Mouse (Mus musculus) midbrain, embryonic 14.5 days (tissue): Measurements from ENCODE around the gene Bbx. TPM values are rescaled to one million over a fixed set of nuclear protein-coding genes. Genes with fewer than 3 reads are reported as not detected.

Experiments used
- ATAC-seq: fragments of 200-750 bp; cut with Nextera tagmentation; 2 replicates; pipeline ENCODE4 v1.8.0; 2017; ENCODE audit warnings: moderate number of reproducible peaks, moderate library complexity; ENCODE audit not compliant: low FRiP score, low TSS enrichment
- DNase-seq: peaks from one replicate; pipeline ENCODE4 v3.0.0-alpha.2; 2015
- H3K27ac ChIP-seq: fragments of 300-500 bp; sonication (generic); replicated peaks from 2 replicates; pipeline ENCODE4 v1.5.1; 2014; ENCODE audit warnings: mild to moderate bottlenecking, low read depth, low read length, moderate library complexity
- H3K27me3 ChIP-seq: fragments of 300-500 bp; sonication (generic); 2 replicates; pipeline ENCODE4 v1.6.1; 2014; ENCODE audit warnings: low read length, control low read depth, mixed read lengths; ENCODE audit not compliant: control insufficient read depth, insufficient read depth
- H3K36me3 ChIP-seq: fragments of 300-500 bp; sonication (generic); 2 replicates; pipeline ENCODE4 v1.6.1; 2014; ENCODE audit warnings: low read length, control low read depth; ENCODE audit not compliant: control insufficient read depth, insufficient read depth
- H3K4me1 ChIP-seq: fragments of 300-500 bp; sonication (generic); 2 replicates; pipeline ENCODE4 v1.6.1; 2014; ENCODE audit warnings: mild to moderate bottlenecking, antibody characterized with exemption, low read length, control low read depth; ENCODE audit not compliant: control insufficient read depth, insufficient read depth
- H3K4me2 ChIP-seq: fragments of 300-500 bp; sonication (generic); 2 replicates; pipeline ENCODE4 v1.6.1; 2014; ENCODE audit warnings: mild to moderate bottlenecking, low read length, moderate library complexity
- H3K4me3 ChIP-seq: fragments of 300-500 bp; sonication (generic); replicated peaks from 2 replicates; pipeline ENCODE4 v1.5.1; 2014; ENCODE audit warnings: low read depth, low read length
- H3K9ac ChIP-seq: fragments of 300-500 bp; sonication (generic); replicated peaks from 2 replicates; pipeline ENCODE4 v1.6.1; 2014; ENCODE audit warnings: mild to moderate bottlenecking, low read length, moderate library complexity
- H3K9me3 ChIP-seq: fragments of 300-500 bp; sonication (generic); 2 replicates; pipeline ENCODE4 v1.6.1; 2016; ENCODE audit warnings: low read length, control low read depth, mixed read lengths; ENCODE audit not compliant: control insufficient read depth
- WGBS: fragments of 180-500 bp; shearing (Covaris S2); extraction: QIAGEN DNeasy Blood & Tissue Kit; methylation state at CpG from one replicate; pipeline ENCODE4 v1.1.7; 2014; 5-methylcytosine and 5-hydroxymethylcytosine counted together
- polyA plus RNA-seq: library from polyadenylated mRNA; unstranded; fragments of >200 nt; fragmentation: Nextera tagmentation; extraction: Ambion mirVana; gene quantifications from 2 replicates; pipeline ENCODE4 v1.2.1, GENCODE M21; 2014

Gene Bbx
- polyA plus RNA-seq: 11.1 and 16.0 TPM in 2 replicates

- WGBS: under 1% methylated on average over 55 of the region's 55 CpGs
- no peaks in the 10 kb centered on the region for H3K36me3 ChIP-seq
- H3K4me3 ChIP-seq: peak within 1 kb of the TSS; percentile 86
- no peaks in the 10 kb centered on the region for H3K4me1 ChIP-seq
- H3K9me3 ChIP-seq: no peaks in the 10 kb centered on the region
- no peaks in the 10 kb centered on the region for H3K27me3 ChIP-seq
- peak within 1 kb of the TSS; percentile 75 for H3K9ac ChIP-seq
- DNase-seq (peak; percentile 94), ATAC-seq (peak; percentile 96)
- peak within 1 kb of the TSS; percentile 90 for H3K27ac ChIP-seq
- H3K4me2 ChIP-seq: peak within 1 kb of the TSS; percentile 99
Measured at GRCm38 (mm10) chr16:50432062-50432878, at the start of gene Bbx. Gene Bbx (minus strand): TSS chr16:50432390.

- H3K27ac ChIP-seq: no peak overlapping the region
- H3K9me3 ChIP-seq: no peaks in the 10 kb centered on the region
- H3K27me3 ChIP-seq: no peaks in the 10 kb centered on the region
- H3K36me3 ChIP-seq: no peaks in the 10 kb centered on the region
- H3K4me1 ChIP-seq: no peaks in the 10 kb centered on the region
- no peak overlapping the region for H3K4me2 ChIP-seq
- DNase-seq (no peak), ATAC-seq (no peak)
- H3K4me3 ChIP-seq: no peak overlapping the region
- 80% methylated on average over 7 of the region's 7 CpGs for WGBS
- no peak overlapping the region for H3K9ac ChIP-seq
Measured at GRCm38 (mm10) chr16:50481892-50482291, 49.7 kb upstream of the Bbx start.

DNA sequence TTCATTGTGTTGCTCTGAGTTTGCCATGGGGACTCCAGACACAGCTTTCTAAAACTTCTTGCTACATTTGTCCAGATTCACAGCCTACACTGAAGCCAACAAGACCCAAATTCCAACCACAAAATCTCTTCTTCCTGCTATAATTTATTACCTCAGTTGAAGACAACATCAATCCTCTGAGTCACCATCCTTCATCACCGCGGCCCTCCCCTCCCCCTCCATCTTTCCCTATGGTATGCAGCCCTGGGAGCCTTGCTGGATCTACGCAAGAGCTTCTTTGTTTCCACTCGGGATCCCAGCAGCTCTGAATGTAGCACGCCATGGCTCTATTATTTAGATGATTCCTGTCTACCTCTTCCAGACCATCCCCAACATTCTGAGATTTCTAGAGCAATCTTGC is 49.2 kb upstream of the Bbx start:
- ATAC-seq (no peak), DNase-seq (no peak)
- WGBS: 54% methylated on average over 5 of the region's 5 CpGs
- Histone ChIP-seq H3K9me3 (no peaks in the 10 kb centered on the region), H3K4me2 (no peak overlapping the region), H3K4me3 (no peak overlapping the region), H3K4me1 (no peaks in the 10 kb centered on the region), H3K36me3 (no peaks in the 10 kb centered on the region), H3K9ac (no peak overlapping the region), H3K27ac (no peak overlapping the region), H3K27me3 (no peaks in the 10 kb centered on the region)

- H3K36me3 ChIP-seq: no peaks in the 10 kb centered on the region
- no peak overlapping the region for H3K4me3 ChIP-seq
- no peak overlapping the region for H3K9ac ChIP-seq
- 96% methylated on average over 1 of the region's 1 CpGs for WGBS
- no peaks in the 10 kb centered on the region for H3K4me1 ChIP-seq
- no peak overlapping the region for H3K4me2 ChIP-seq
- H3K27ac ChIP-seq: no peak overlapping the region
- H3K9me3 ChIP-seq: no peaks in the 10 kb centered on the region
- ATAC-seq: no peak
- DNase-seq: no peak
- H3K27me3 ChIP-seq: no peaks in the 10 kb centered on the region
Measured at GRCm38 (mm10) chr16:50478695-50479094, 46.5 kb upstream of the Bbx start.

DNA sequence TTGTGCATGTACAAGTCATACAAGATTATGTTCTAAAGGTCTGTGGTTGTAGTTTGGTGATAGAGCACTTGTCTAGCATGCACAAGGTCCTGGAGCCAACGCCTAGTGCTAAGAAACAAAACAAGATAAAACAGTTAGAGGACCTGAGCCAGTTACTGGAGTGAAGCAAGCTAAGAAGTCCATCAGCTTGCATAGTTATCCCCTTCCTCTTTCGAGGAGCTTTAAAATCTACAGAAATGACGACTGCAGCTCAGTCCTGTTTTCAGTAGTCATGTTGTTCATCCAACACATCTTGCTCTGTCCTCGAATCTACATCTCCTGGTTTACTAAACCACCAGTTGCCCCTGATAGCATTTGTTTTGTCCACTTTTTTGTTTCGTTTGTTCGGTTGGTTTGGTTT is 45.4 kb upstream of the Bbx start:
- no peak overlapping the region for H3K9ac ChIP-seq
- no peaks in the 10 kb centered on the region for H3K4me1 ChIP-seq
- H3K4me2 ChIP-seq: no peak overlapping the region
- H3K36me3 ChIP-seq: no peaks in the 10 kb centered on the region
- DNase-seq (no peak), ATAC-seq (no peak)
- H3K27ac ChIP-seq: no peak overlapping the region
- 88% methylated on average over 6 of the region's 6 CpGs for WGBS
- no peaks in the 10 kb centered on the region for H3K9me3 ChIP-seq
- no peaks in the 10 kb centered on the region for H3K27me3 ChIP-seq
- no peak overlapping the region for H3K4me3 ChIP-seq

DNA sequence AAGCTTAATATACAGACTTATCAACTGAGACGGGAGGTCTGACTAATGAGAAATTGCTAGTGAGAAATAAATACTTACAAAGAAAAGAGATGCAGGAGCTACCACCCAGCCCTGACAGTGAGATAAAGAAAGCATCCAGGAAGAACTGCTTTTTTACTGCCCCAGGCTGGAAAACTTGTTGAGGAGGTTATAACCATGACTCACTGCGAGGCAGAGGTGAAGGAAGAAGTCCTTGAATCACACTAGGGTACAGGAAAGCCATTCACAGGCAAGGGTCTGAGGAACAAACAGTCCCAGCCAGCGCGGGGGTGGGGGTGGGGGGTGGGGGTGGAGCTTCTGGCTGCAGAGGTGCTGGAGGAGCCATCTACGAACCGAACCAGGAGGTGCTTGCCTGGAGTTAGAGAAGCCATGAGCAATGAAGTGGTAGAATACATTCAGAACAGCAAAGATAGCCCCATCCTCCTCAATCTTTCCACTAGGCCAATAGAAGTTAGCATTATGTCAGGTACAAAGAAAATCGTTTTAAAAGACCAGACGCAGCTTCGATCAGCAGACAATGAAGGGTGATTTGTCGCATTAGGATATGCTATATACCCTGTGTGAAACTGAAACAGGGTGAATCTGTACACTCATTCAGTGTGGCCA is 30.2 kb upstream of the Bbx start:
- no peak for ATAC-seq
- Histone ChIP-seq H3K9me3 (no peaks in the 10 kb centered on the region), H3K27ac (no peak overlapping the region), H3K4me2 (no peak overlapping the region), H3K27me3 (no peaks in the 10 kb centered on the region), H3K4me1 (no peaks in the 10 kb centered on the region), H3K4me3 (no peak overlapping the region), H3K9ac (no peak overlapping the region), H3K36me3 (no peaks in the 10 kb centered on the region)
- no peak for DNase-seq
- 39% methylated on average over 10 of the region's 10 CpGs for WGBS

- DNase-seq: no peak
- H3K36me3 ChIP-seq: no peaks in the 10 kb centered on the region
- no peaks in the 10 kb centered on the region for H3K9me3 ChIP-seq
- no peak overlapping the region for H3K27ac ChIP-seq
- no peak overlapping the region for H3K4me2 ChIP-seq
- ATAC-seq: no peak
- H3K9ac ChIP-seq: no peak overlapping the region
- WGBS: 47% methylated on average over 3 of the region's 3 CpGs
- no peaks in the 10 kb centered on the region for H3K27me3 ChIP-seq
- H3K4me3 ChIP-seq: no peak overlapping the region
- no peaks in the 10 kb centered on the region for H3K4me1 ChIP-seq
Measured at GRCm38 (mm10) chr16:50459146-50459545, 27.0 kb upstream of the Bbx start.

- H3K9ac ChIP-seq: no peak overlapping the region
- no peaks in the 10 kb centered on the region for H3K36me3 ChIP-seq
- H3K9me3 ChIP-seq: no peaks in the 10 kb centered on the region
- no peak for ATAC-seq
- no peak overlapping the region for H3K27ac ChIP-seq
- H3K4me1 ChIP-seq: no peaks in the 10 kb centered on the region
- H3K4me3 ChIP-seq: no peak overlapping the region
- H3K27me3 ChIP-seq: no peaks in the 10 kb centered on the region
- no peak overlapping the region for H3K4me2 ChIP-seq
- no peak for DNase-seq
- WGBS: 92% methylated on average over 1 of the region's 1 CpGs
Measured at GRCm38 (mm10) chr16:50456053-50456452, 23.9 kb upstream of the Bbx start.

GRCm38 (mm10) chr16:50449086-50449485 is 16.9 kb upstream of the Bbx start:
- WGBS: 86% methylated on average over 9 of the region's 9 CpGs
- Histone ChIP-seq H3K36me3 (no peaks in the 10 kb centered on the region), H3K27ac (no peak overlapping the region), H3K9ac (no peak overlapping the region), H3K4me3 (no peak overlapping the region), H3K4me2 (no peak overlapping the region), H3K4me1 (no peaks in the 10 kb centered on the region), H3K27me3 (no peaks in the 10 kb centered on the region), H3K9me3 (no peaks in the 10 kb centered on the region)
- no peak for ATAC-seq
- DNase-seq: no peak
